23 mouse cellular contexts compared by ENCODE assay signal in the genomic region with DNA sequence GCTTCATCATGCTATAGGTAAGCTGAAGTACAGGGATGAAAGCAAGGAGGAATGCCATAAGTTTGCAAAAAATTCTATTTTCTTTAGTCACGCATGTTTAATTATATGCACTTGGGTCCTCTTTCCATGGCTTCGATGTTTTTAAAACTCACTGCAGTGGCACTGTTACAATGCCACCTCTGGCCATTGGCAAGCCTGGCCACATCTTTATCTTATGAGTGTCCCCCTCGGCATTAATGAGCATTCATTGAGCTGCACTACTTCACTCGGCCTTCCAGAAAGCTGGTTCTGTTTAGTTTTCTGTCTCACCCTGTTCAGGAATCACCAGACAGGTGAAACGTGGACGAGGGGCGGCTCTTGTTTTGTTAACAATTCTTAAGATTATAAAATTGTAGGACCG.
DNase-seq lines count a peak whose midpoint lies in the region; ATAC-seq and TF ChIP-seq lines count a peak whose summit lies in the region.
"Had no signal": no experiment of that assay in that cellular context is flagged by ENCODE, and none has a peak within 500 bp of the region (broad histone marks: within the 10 kb centered on the region; RNA-seq: fewer than 3 reads in every experiment).

No protein-coding gene starts in this region.

- no peaks in the 10 kb centered on the region for H3K36me3 ChIP-seq in hindbrain, embryonic 11.5 days (ENCODE audit: control insufficient read depth, insufficient read depth, low read length)
- H3K36me3 ChIP-seq in hindbrain, embryonic 16.5 days (ENCODE audit: control insufficient read depth, insufficient read depth, low read length), result no peaks in the 10 kb centered on the region
- H3K36me3 ChIP-seq in midbrain, postnatal 0 days (ENCODE audit: insufficient read depth, low read length), result no peaks in the 10 kb centered on the region
- H3K36me3 ChIP-seq: embryonic facial prominence, embryonic 13.5 days; heart, embryonic 10.5 days; limb, embryonic 13.5 days; liver, embryonic 13.5 days had no signal

- no peak overlapping the region for H3K4me2 ChIP-seq in hindbrain, embryonic 11.5 days (replicated peaks; ENCODE audit: low read depth, low read length)
- no peak overlapping the region for H3K4me2 ChIP-seq in hindbrain, embryonic 16.5 days (ENCODE audit: low read length)
- no peak overlapping the region for H3K4me2 ChIP-seq in midbrain, postnatal 0 days (ENCODE audit: low read depth, low read length, poor library complexity, severe bottlenecking)
- H3K4me2 ChIP-seq: embryonic facial prominence, embryonic 13.5 days; limb, embryonic 13.5 days; liver, embryonic 13.5 days; lung, embryonic 14.5 days had no signal

- TF ChIP-seq POLR2A in brain, embryonic 14.5 days (IDR thresholded peaks at IDR 0.05; ENCODE audit: borderline replicate concordance, extremely low read depth, insufficient read depth, insufficient read length, poor library complexity, severe bottlenecking), result no peak

- WGBS in hindbrain, embryonic 11.5 days, result 44% methylated on average over 8 of the region's 8 CpGs
- 35% methylated on average over 8 of the region's 8 CpGs for WGBS in hindbrain, embryonic 16.5 days
- 39% methylated on average over 8 of the region's 8 CpGs for WGBS in midbrain, postnatal 0 days

- H3K4me1 ChIP-seq in hindbrain, embryonic 11.5 days (replicated peaks; ENCODE audit: control insufficient read depth, insufficient read depth, low read length), result peaks cover 5% of the 10 kb centered on the region; the same call in 1 of the 2 replicates
- H3K4me1 ChIP-seq in hindbrain, embryonic 16.5 days (ENCODE audit: control insufficient read depth, insufficient read depth, low read depth, low read length), result no peaks in the 10 kb centered on the region; the same call in 1 of the 2 replicates
- H3K4me1 ChIP-seq in midbrain, postnatal 0 days (ENCODE audit: insufficient read depth, low read length), result no peaks in the 10 kb centered on the region; the same call in 1 of the 2 replicates
- H3K4me1 ChIP-seq: embryonic facial prominence, embryonic 13.5 days; heart, embryonic 10.5 days; limb, embryonic 13.5 days; liver, embryonic 13.5 days had no signal

- DNase-seq in cerebellum, postnatal 14 days, result peak; percentile 14 to 35
- no peak for DNase-seq in cerebellum, postnatal 36 days
- peak; percentile 27 for DNase-seq in hindbrain, embryonic 11.5 days (ENCODE audit: low spot score)
- peak; percentile 53 for DNase-seq in brain, embryonic 14.5 days (ENCODE audit: low read depth)
- peak; percentile 14 for DNase-seq in midbrain, postnatal 0 days (ENCODE audit: low spot score)
- DNase-seq in heart, adult 11 months, result no peak
- DNase-seq in lung, postnatal 25 days (ENCODE audit: low spot score), result no peak
- DNase-seq: adrenal gland, postnatal 14 days; cerebellum, adult 8-10 months; gastrocnemius, adult 2 months; heart, postnatal 4 days; kidney, adult 9 months; kidney, postnatal 14 days; liver, embryonic 13.5 days; lung, embryonic 14.5 days; lung, postnatal 36 days had no signal

- H3K9ac ChIP-seq in hindbrain, embryonic 11.5 days (ENCODE audit: low read depth, low read length), result no peak overlapping the region
- no peak overlapping the region for H3K9ac ChIP-seq in hindbrain, embryonic 16.5 days (ENCODE audit: low read depth, low read length)
- H3K9ac ChIP-seq in midbrain, postnatal 0 days (replicated peaks; ENCODE audit: low read length, poor library complexity, severe bottlenecking), result no peak overlapping the region
- H3K9ac ChIP-seq: embryonic facial prominence, embryonic 13.5 days; limb, embryonic 13.5 days; liver, embryonic 13.5 days; lung, embryonic 14.5 days had no signal

- TF ChIP-seq CTCF in brain, embryonic 14.5 days (IDR thresholded peaks at IDR 0.05; ENCODE audit: borderline replicate concordance, extremely low read depth, insufficient read depth, insufficient read length), result no peak
- TF ChIP-seq CTCF in midbrain, postnatal 0 days (IDR thresholded peaks at IDR 0.05), result no peak

- H3K27me3 ChIP-seq in hindbrain, embryonic 11.5 days (ENCODE audit: control insufficient read depth, insufficient read depth, low read length), result no peaks in the 10 kb centered on the region
- no peaks in the 10 kb centered on the region for H3K27me3 ChIP-seq in hindbrain, embryonic 16.5 days (replicated peaks; ENCODE audit: control insufficient read depth, insufficient read depth, low read length)
- H3K27me3 ChIP-seq in midbrain, postnatal 0 days (ENCODE audit: insufficient read depth, low read length), result no peaks in the 10 kb centered on the region
- H3K27me3 ChIP-seq: embryonic facial prominence, embryonic 13.5 days; limb, embryonic 13.5 days; liver, embryonic 13.5 days; megakaryocyte, embryonic 14.5 days had no signal

- no peak for ATAC-seq in hindbrain, embryonic 11.5 days (ENCODE audit: low FRiP score)
- ATAC-seq in hindbrain, embryonic 16.5 days, result no peak
- ATAC-seq in midbrain, postnatal 0 days (ENCODE audit: low FRiP score), result no peak

- no peak overlapping the region for H3K27ac ChIP-seq in hindbrain, embryonic 11.5 days (ENCODE audit: low read depth, low read length)
- no peak overlapping the region for H3K27ac ChIP-seq in hindbrain, embryonic 16.5 days (ENCODE audit: low read depth, low read length)
- H3K27ac ChIP-seq in midbrain, postnatal 0 days (ENCODE audit: low read depth, low read length), result no peak overlapping the region
- H3K27ac ChIP-seq: embryonic facial prominence, embryonic 13.5 days; gastrocnemius, adult 2 months; heart, embryonic 10.5 days; layer of hippocampus, adult 2 months; limb, embryonic 13.5 days; liver, embryonic 13.5 days had no signal

- no peaks in the 10 kb centered on the region for H3K9me3 ChIP-seq in hindbrain, embryonic 11.5 days (ENCODE audit: control insufficient read depth, low read length)
- no peaks in the 10 kb centered on the region for H3K9me3 ChIP-seq in hindbrain, embryonic 16.5 days (ENCODE audit: control insufficient read depth, low read length)
- H3K9me3 ChIP-seq in midbrain, postnatal 0 days (ENCODE audit: low read length), result no peaks in the 10 kb centered on the region
- H3K9me3 ChIP-seq: embryonic facial prominence, embryonic 13.5 days; heart, embryonic 10.5 days; limb, embryonic 13.5 days; liver, embryonic 13.5 days; megakaryocyte, embryonic 14.5 days had no signal

- H3K4me3 ChIP-seq in hindbrain, embryonic 11.5 days (ENCODE audit: low read depth, low read length), result no peak overlapping the region
- H3K4me3 ChIP-seq in hindbrain, embryonic 16.5 days (ENCODE audit: low read length), result no peak overlapping the region
- H3K4me3 ChIP-seq in midbrain, postnatal 0 days (ENCODE audit: low read depth, low read length), result no peak overlapping the region
- H3K4me3 ChIP-seq: embryonic facial prominence, embryonic 13.5 days; erythroblast, embryonic 14.5 days; gastrocnemius, adult 2 months; heart, embryonic 10.5 days; layer of hippocampus, adult 2 months; limb, embryonic 13.5 days; liver, embryonic 13.5 days; megakaryocyte, embryonic 14.5 days had no signal

Comparison
In these comparisons a context has a peak if more than half of its experiments do, and no peak if none do; other contexts are left out.
1. DNase-seq: peak in cerebellum, postnatal 14 days (2 of 2), hindbrain, embryonic 11.5 days (single experiment), brain, embryonic 14.5 days (single experiment) and midbrain, postnatal 0 days (single experiment); none in cerebellum, postnatal 36 days (0 of 2), heart, adult 11 months (single experiment) and lung, postnatal 25 days (single experiment).